Mouse (Mus musculus): ENCODE data around the gene Sult2a6. TPM values are rescaled to one million over a fixed set of nuclear protein-coding genes. Genes with fewer than 3 reads are reported as not detected.

The Sult2a6 gene
- not detected in 2 replicates for polyA plus RNA-seq (2014; fragmentation: Nextera tagmentation; extraction: Ambion mirVana)

DNA sequence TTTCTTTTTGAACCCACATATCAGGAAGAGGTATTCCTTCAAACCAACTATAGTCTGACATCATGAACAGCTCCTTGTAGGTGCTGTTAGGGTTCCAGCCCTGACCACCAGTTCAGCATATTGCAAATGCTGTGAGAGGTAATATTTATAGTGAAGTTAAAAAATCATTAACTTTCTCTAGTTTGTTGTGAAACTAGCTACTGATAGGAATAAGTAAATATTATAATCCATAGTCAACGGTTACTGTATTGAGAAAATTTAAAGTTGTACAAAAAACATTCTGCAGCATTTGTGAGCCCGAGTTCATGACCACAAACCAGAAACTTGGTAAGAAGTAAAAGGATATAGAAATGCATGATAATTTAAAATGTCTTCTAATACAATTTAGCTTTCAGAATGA is at the start of gene Sult2a6:
Gene Sult2a6 (minus strand): TSS at position 101 of the 400 bp plus-strand sequence.
- H3K4me1 ChIP-seq (ENCODE audit: control insufficient read depth, insufficient read depth, low read length) = no peaks in the 10 kb centered on the region
- no peaks in the 10 kb centered on the region for H3K36me3 ChIP-seq (ENCODE audit: control insufficient read depth, insufficient read depth, low read length)
- no peak within 1 kb of the TSS for H3K4me2 ChIP-seq (ENCODE audit: low read depth, low read length)
- WGBS = 77% methylated on average over 2 of the region's 2 CpGs
- no peak for ATAC-seq (ENCODE audit: low read depth)
- no peak within 1 kb of the TSS for H3K4me3 ChIP-seq (ENCODE audit: low read depth, low read length)
- H3K27me3 ChIP-seq (replicated peaks; ENCODE audit: control insufficient read depth, insufficient read depth, low read length) = no peaks in the 10 kb centered on the region
- 0 out of 2 replicates have a peak, but pooled peaks cover 5% of the 10 kb centered on the region for H3K9me3 ChIP-seq (ENCODE audit: control insufficient read depth, low read length)
- H3K9ac ChIP-seq (ENCODE audit: low read depth, low read length) = no peak within 1 kb of the TSS
- H3K27ac ChIP-seq (replicated peaks; ENCODE audit: low read depth, low read length) = no peak within 1 kb of the TSS
- no peak for DNase-seq (ENCODE audit: low spot score)

DNA sequence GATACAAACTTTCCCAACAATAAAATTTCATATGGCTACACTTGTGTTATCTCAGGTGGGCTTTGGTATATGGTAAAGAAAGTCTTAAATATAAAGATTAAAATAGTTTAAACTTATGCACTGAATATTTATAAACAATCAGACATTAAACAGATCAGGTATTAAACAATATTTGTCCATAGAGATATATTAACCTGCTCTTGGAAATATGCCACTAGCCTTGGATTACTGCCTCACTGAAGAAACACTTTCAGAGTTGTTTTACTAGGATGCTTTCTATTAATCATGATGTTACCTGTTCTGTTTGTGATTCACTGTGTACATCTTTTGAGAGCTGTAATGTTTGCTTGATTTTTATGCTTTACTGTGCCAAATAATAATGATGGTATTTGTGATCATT is 39.4 kb downstream of the Sult2a6 start:
- Histone ChIP-seq H3K4me3 (ENCODE audit: low read depth, low read length) (no peak overlapping the region), H3K36me3 (ENCODE audit: control insufficient read depth, insufficient read depth, low read length) (no peaks in the 10 kb centered on the region), H3K9me3 (ENCODE audit: control insufficient read depth, low read length) (peaks cover 6% of the 10 kb centered on the region), H3K4me2 (ENCODE audit: low read depth, low read length) (no peak overlapping the region), H3K27me3 (replicated peaks; ENCODE audit: control insufficient read depth, insufficient read depth, low read length) (no peaks in the 10 kb centered on the region), H3K9ac (ENCODE audit: low read depth, low read length) (no peak overlapping the region), H3K27ac (replicated peaks; ENCODE audit: low read depth, low read length) (no peak overlapping the region), H3K4me1 (ENCODE audit: control insufficient read depth, insufficient read depth, low read length) (no peaks in the 10 kb centered on the region)
- ATAC-seq (ENCODE audit: low read depth) (no peak), DNase-seq (ENCODE audit: low spot score) (no peak)

DNA sequence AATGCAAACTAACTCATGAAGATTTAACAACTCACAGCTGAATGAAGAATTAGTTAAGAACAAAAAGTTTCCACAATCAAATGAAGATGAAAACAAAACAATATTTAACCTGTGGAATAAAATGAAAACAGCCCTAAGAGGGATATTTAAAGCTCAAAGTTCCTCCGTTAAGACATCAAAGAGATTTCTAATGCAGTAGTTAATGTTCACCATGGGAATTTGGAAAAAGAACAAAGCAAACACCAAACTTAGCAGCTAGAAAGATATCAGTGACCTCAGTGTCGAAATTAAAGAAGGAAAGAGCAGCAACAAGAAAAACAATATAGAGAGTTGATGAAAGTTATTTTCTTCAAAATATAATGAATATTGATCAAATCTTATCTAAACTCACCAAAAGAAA is 51.3 kb downstream of the Sult2a6 start:
- no peak for DNase-seq (ENCODE audit: low spot score)
- no peak overlapping the region for H3K27ac ChIP-seq (replicated peaks; ENCODE audit: low read depth, low read length)
- 56% methylated on average over 2 of the region's 2 CpGs for WGBS

DNA sequence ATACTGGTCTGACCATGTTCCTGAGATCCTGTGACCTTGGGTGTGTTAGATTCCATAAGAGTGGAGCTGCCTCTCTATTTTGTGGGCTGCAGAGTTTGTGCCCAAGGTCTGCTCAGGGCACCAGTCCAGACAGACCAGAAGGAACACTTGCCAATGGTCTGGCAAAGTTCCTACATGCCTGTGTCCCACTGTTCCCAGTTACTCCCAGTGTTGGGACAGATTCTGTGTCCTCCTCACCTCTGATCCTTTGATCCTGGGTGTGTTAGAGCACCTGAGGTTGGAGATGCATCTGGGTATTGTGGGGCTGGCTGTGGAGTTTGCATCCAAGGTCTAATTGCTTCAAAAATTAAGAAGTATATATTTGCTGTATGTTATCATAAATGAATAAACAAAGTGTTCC is 52.2 kb downstream of the Sult2a6 start:
- Histone ChIP-seq H3K4me3 (ENCODE audit: low read depth, low read length) (no peak overlapping the region), H3K27ac (replicated peaks; ENCODE audit: low read depth, low read length) (no peak overlapping the region), H3K9ac (ENCODE audit: low read depth, low read length) (no peak overlapping the region), H3K4me1 (ENCODE audit: control insufficient read depth, insufficient read depth, low read length) (no peaks in the 10 kb centered on the region), H3K4me2 (ENCODE audit: low read depth, low read length) (no peak overlapping the region), H3K27me3 (replicated peaks; ENCODE audit: control insufficient read depth, insufficient read depth, low read length) (no peaks in the 10 kb centered on the region), H3K36me3 (ENCODE audit: control insufficient read depth, insufficient read depth, low read length) (no peaks in the 10 kb centered on the region), H3K9me3 (ENCODE audit: control insufficient read depth, low read length) (peaks cover 5% of the 10 kb centered on the region; the same call in 1 of the 2 replicates)
- DNase-seq (ENCODE audit: low spot score) (no peak), ATAC-seq (ENCODE audit: low read depth) (no peak)

More for the DNA sequence above, 51.3 kb downstream of the Sult2a6 start:
- H3K4me3 ChIP-seq (ENCODE audit: low read depth, low read length) = no peak overlapping the region
- no peak for ATAC-seq (ENCODE audit: low read depth)
- no peaks in the 10 kb centered on the region for H3K4me1 ChIP-seq (ENCODE audit: control insufficient read depth, insufficient read depth, low read length)
- H3K9me3 ChIP-seq (ENCODE audit: control insufficient read depth, low read length) = peaks cover 4% of the 10 kb centered on the region; the same call in 1 of the 2 replicates
- H3K9ac ChIP-seq (ENCODE audit: low read depth, low read length) = no peak overlapping the region
- H3K36me3 ChIP-seq (ENCODE audit: control insufficient read depth, insufficient read depth, low read length) = no peaks in the 10 kb centered on the region
- no peaks in the 10 kb centered on the region for H3K27me3 ChIP-seq (replicated peaks; ENCODE audit: control insufficient read depth, insufficient read depth, low read length)
- no peak overlapping the region for H3K4me2 ChIP-seq (ENCODE audit: low read depth, low read length)

Other genes starting within 250 kb of the Sult2a6 start
- not detected in 2 replicates for gene Sult2a3, start 131.8 kb downstream of the Sult2a6 start, polyA plus RNA-seq (2014; fragmentation: Nextera tagmentation; extraction: Ambion mirVana)
- gene Obox8, start 78.7 kb upstream of the Sult2a6 start, polyA plus RNA-seq (2014; fragmentation: Nextera tagmentation; extraction: Ambion mirVana) = not detected in 2 replicates
- not detected in 2 replicates for gene Sult2a8, start 191.9 kb upstream of the Sult2a6 start, polyA plus RNA-seq (2014; fragmentation: Nextera tagmentation; extraction: Ambion mirVana)
- gene Sult2a7, start 239.4 kb upstream of the Sult2a6 start, polyA plus RNA-seq (2014; fragmentation: Nextera tagmentation; extraction: Ambion mirVana) = not detected in 2 replicates